Mouse (Mus musculus): ENCODE data around the gene Dio3. TPM values are rescaled to one million over a fixed set of nuclear protein-coding genes. Genes with fewer than 3 reads are reported as not detected.

Gene Dio3
- total and polyA plus RNA-seq, 3 experiments: not detected

DNA sequence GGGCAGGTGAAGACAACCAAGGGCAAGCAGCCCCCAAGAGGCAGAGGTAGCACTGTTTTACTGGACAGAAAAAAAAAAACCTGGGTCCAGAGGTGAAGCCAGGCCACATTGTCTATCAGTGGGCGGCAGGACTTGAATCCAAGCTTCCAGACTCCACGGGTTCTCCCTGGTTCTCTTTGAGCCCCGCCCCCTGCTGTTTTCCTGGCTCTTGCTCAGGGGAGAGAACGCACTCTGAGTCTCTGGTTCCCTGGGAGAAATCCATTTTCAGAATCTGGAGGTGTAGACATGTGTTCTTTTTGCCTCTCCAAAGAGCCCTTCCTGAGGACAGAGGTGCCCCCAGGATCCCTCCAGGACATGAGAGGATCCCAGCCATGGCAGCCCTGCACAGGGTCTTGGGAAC, 9.2 kb upstream of the Dio3 start:
- no peaks in the 10 kb centered on the region for H3K4me1 ChIP-seq (ENCODE audit: control insufficient read depth in 1 of 2, insufficient read depth in 2 of 2, low read length in 2 of 2)
- no peak overlapping the region for H3K9ac ChIP-seq (ENCODE audit: control insufficient read depth, low read depth, low read length, poor library complexity, severe bottlenecking)
- DNase-seq (ENCODE audit: low read depth, low spot score): no peak
- no peak overlapping the region for H3K4me3 ChIP-seq (ENCODE audit: control insufficient read depth in 1 of 2, insufficient read depth in 1 of 2, low read depth in 2 of 2, low read length in 2 of 2)
- no peaks in the 10 kb centered on the region for H3K27me3 ChIP-seq (ENCODE audit: control insufficient read depth in 1 of 2, insufficient read depth in 2 of 2, low read length in 2 of 2)
- no peak overlapping the region for H3K27ac ChIP-seq (ENCODE audit: control insufficient read depth, low read depth, low read length)
- TF ChIP-seq RCOR1 (IDR thresholded peaks at IDR 0.05; ENCODE audit: low read depth, low read length): no peak
- no peak for TF ChIP-seq MAZ (IDR thresholded peaks at IDR 0.05; ENCODE audit: low read depth, low read length)
- no peak for TF ChIP-seq GATA1 (IDR thresholded peaks at IDR 0.05; ENCODE audit: low read depth, low read length)
- TF ChIP-seq SMC3 (IDR thresholded peaks at IDR 0.05; ENCODE audit: low read depth, low read length): no peak
- no peak for TF ChIP-seq ZC3H11A (IDR thresholded peaks at IDR 0.05; ENCODE audit: low read depth, low read length)
- no peak for TF ChIP-seq ELF1 (IDR thresholded peaks at IDR 0.05; ENCODE audit: low read depth, low read length)
- TF ChIP-seq RAD21 (IDR thresholded peaks at IDR 0.05; ENCODE audit: low read depth, low read length): no peak
- no peaks in the 10 kb centered on the region for H3K36me3 ChIP-seq (ENCODE audit: control insufficient read depth in 1 of 2, insufficient read depth in 2 of 2, low read length in 2 of 2)
- H3K9me3 ChIP-seq (replicated peaks; ENCODE audit: insufficient read depth, low read length): no peaks in the 10 kb centered on the region
- no peaks in the 10 kb centered on the region for H3K79me2 ChIP-seq (ENCODE audit: control insufficient read depth, insufficient read depth, low read length, poor library complexity)

DNA sequence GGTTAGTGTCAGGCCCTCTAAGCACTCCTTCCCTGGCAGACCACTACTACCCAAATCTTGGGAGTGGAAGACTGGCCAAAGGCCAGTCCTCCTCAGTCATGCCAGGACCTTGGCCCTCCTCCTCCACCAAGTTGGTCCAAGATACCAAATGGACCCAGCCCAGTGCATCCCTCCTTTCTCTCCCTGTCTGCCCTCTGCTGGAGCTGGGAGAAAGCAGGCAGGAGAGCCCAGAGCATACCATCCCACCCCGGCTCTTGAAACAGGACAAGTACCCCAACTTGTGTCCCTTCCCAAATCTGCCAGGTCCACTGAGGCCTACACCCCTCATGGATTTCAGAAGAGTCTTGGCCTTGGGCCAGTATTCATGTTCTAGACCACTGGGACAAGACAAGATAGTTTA, 2.8 kb upstream of the Dio3 start:
- Histone ChIP-seq H3K79me2 (ENCODE audit: control insufficient read depth, insufficient read depth, low read length, poor library complexity) (no peaks in the 10 kb centered on the region), H3K9me3 (replicated peaks; ENCODE audit: insufficient read depth, low read length) (no peaks in the 10 kb centered on the region), H3K27ac (ENCODE audit: control insufficient read depth, low read depth, low read length) (no peak overlapping the region), H3K9ac (ENCODE audit: control insufficient read depth, low read depth, low read length, poor library complexity, severe bottlenecking) (no peak overlapping the region), H3K27me3 (ENCODE audit: control insufficient read depth in 1 of 2, insufficient read depth in 2 of 2, low read length in 2 of 2) (no peaks in the 10 kb centered on the region), H3K36me3 (ENCODE audit: control insufficient read depth in 1 of 2, insufficient read depth in 2 of 2, low read length in 2 of 2) (no peaks in the 10 kb centered on the region), H3K4me3 (ENCODE audit: control insufficient read depth in 1 of 2, insufficient read depth in 1 of 2, low read depth in 2 of 2, low read length in 2 of 2) (no peak overlapping the region), H3K4me1 (ENCODE audit: control insufficient read depth in 1 of 2, insufficient read depth in 2 of 2, low read length in 2 of 2) (no peaks in the 10 kb centered on the region)
- TF ChIP-seq CHD2 (IDR thresholded peaks at IDR 0.05; ENCODE audit: low read length) (no peak), JUND (IDR thresholded peaks at IDR 0.05; ENCODE audit: low read depth, low read length) (no peak), E2F4 (IDR thresholded peaks at IDR 0.05; ENCODE audit: borderline replicate concordance, low read depth, low read length) (no peak), CHD1 (IDR thresholded peaks at IDR 0.05; ENCODE audit: low read depth, low read length) (no peak), GABPA (IDR thresholded peaks at IDR 0.05; ENCODE audit: low read depth, low read length) (no peak), MAFK (IDR thresholded peaks at IDR 0.05; ENCODE audit: borderline replicate concordance, low read depth, low read length) (no peak), HCFC1 (IDR thresholded peaks at IDR 0.05; ENCODE audit: low read depth, low read length) (no peak), EP300 (IDR thresholded peaks at IDR 0.05; ENCODE audit: low read depth in 1 of 2, low read length in 2 of 2) (no peak), ELF1 (IDR thresholded peaks at IDR 0.05; ENCODE audit: low read depth, low read length) (no peak), SIN3A (IDR thresholded peaks at IDR 0.05; ENCODE audit: low read length) (no peak), MYB (IDR thresholded peaks at IDR 0.05; ENCODE audit: low read depth, low read length) (no peak), ZMIZ1 (IDR thresholded peaks at IDR 0.05; ENCODE audit: low read depth, low read length) (no peak), ETS1 (IDR thresholded peaks at IDR 0.05; ENCODE audit: low read depth, low read length) (no peak), NELFE (IDR thresholded peaks at IDR 0.05; ENCODE audit: low read depth, low read length) (no peak), BHLHE40 (IDR thresholded peaks at IDR 0.05; ENCODE audit: borderline replicate concordance, low read depth, low read length) (no peak), TAL1 (IDR thresholded peaks at IDR 0.05; ENCODE audit: low read length) (no peak), KAT2A (conservative IDR thresholded peaks at IDR 0.05; ENCODE audit: low read depth, low read length) (no peak)
- no peak for DNase-seq (ENCODE audit: low read depth, low spot score)
